Mouse (Mus musculus) intestine, postnatal 0 days (tissue): ENCODE measurements at regions not wholly inside any gene's neighbourhood (a gene's known extent, or its start where the extent isn't known, plus 50 kb on each side); places are given as distances from the start of the nearest gene placed in this dataset.

Experiments
- ATAC-seq: fragments of 200-750 bp; cut with Nextera tagmentation; 2 replicates; pipeline ENCODE4 v1.8.0; 2017; ENCODE audit warnings: mild to moderate bottlenecking, moderate TSS enrichment, moderate library complexity
- H3K27ac ChIP-seq: fragments of 300-500 bp; sonication (generic); 2 replicates; pipeline ENCODE4 v1.5.1; 2014; ENCODE audit warnings: mild to moderate bottlenecking, low read depth, low read length, moderate library complexity
- H3K27me3 ChIP-seq: fragments of 300-500 bp; sonication (generic); replicated peaks from 2 replicates; pipeline ENCODE4 v1.6.1; 2014; ENCODE audit warnings: low read length, mixed read lengths; ENCODE audit not compliant: control insufficient read depth, insufficient read depth
- H3K36me3 ChIP-seq: fragments of 300-500 bp; sonication (generic); 2 replicates; pipeline ENCODE4 v1.6.1; 2014; ENCODE audit warnings: mild to moderate bottlenecking, moderate library complexity; ENCODE audit not compliant: control insufficient read depth, insufficient read depth
- H3K4me1 ChIP-seq: fragments of 300-500 bp; sonication (generic); replicated peaks from 2 replicates; pipeline ENCODE4 v1.6.1; 2014; ENCODE audit warnings: antibody characterized with exemption, low read length, mixed read lengths; ENCODE audit not compliant: control insufficient read depth, insufficient read depth
- H3K4me2 ChIP-seq: fragments of 300-500 bp; sonication (generic); replicated peaks from 2 replicates; pipeline ENCODE4 v1.6.1; 2014; ENCODE audit warnings: low read depth, mild to moderate bottlenecking, moderate library complexity
- H3K4me3 ChIP-seq: fragments of 300-500 bp; sonication (generic); 2 replicates; pipeline ENCODE4 v1.5.1; 2014; ENCODE audit warnings: low read depth, low read length
- H3K9ac ChIP-seq: fragments of 300-500 bp; sonication (generic); 2 replicates; pipeline ENCODE4 v1.6.1; 2014; ENCODE audit warnings: mild to moderate bottlenecking, low read depth, low read length
- H3K9me3 ChIP-seq: fragments of 300-500 bp; sonication (generic); 2 replicates; pipeline ENCODE4 v1.6.1; 2016; ENCODE audit warnings: mixed run types; ENCODE audit not compliant: control insufficient read depth
- CTCF ChIP-seq: sonication (generic); IDR thresholded peaks from 2 replicates; pipeline ENCODE4 v1.5.1; 2016; ENCODE audit warnings: low read depth, mild to moderate bottlenecking, control low read depth, antibody characterized with exemption, moderate library complexity
- WGBS: fragments of 180-500 bp; shearing (Covaris S2); extraction: QIAGEN DNeasy Blood & Tissue Kit; methylation state at CpG from one replicate; pipeline ENCODE4 v1.1.7; 2014; 5-methylcytosine and 5-hydroxymethylcytosine counted together

DNA sequence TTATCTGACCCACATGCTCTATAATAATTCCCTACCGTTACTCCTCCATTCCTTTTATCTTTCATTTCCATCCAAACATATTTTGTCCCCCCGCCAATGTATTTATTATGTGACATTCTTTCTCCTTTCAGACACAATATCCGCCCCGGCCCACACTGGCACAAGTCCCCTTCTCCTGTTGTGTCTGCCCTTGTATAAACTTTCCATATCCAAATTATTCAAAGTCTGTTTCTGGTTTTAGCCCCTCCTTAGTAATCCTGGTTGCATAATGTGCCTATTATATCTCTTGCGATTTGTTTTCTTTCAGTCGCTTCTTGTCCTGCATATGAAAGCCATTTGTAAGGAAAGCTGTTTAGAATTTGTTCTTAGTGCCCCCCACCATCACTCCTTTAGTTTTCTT lies 69.3 kb upstream of the Cachd1 start:
- no peak overlapping the region for H3K9ac ChIP-seq
- no peaks in the 10 kb centered on the region for H3K36me3 ChIP-seq
- H3K27me3 ChIP-seq, result no peaks in the 10 kb centered on the region
- no peak for TF ChIP-seq CTCF
- ATAC-seq, result no peak
- no peak overlapping the region for H3K27ac ChIP-seq
- 77% methylated on average over 6 of the region's 6 CpGs for WGBS
- no peak overlapping the region for H3K4me2 ChIP-seq
- H3K4me1 ChIP-seq, result no peaks in the 10 kb centered on the region
- H3K4me3 ChIP-seq, result no peak overlapping the region
- no peaks in the 10 kb centered on the region for H3K9me3 ChIP-seq

DNA sequence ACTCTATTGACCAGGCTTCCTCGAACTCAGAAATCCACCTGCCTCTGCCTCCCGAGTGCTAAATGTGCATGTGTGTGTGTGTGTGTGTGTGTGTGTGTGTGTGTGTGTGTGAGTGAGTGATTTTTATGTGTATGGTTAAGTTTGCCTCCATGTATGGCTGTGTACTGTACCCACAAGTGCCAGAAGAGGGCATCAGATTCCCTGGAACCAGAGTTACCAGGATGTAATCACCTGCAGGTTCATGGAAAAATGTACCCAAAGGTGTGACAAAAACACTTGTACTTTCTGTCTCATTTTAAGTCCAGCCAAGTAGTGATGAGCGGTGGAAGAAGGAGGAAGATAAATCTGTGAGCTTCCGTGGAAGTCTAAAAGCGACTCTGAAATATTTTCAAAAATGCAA lies 68.2 kb upstream of the Cachd1 start:
- no peak overlapping the region for H3K4me2 ChIP-seq
- H3K27ac ChIP-seq, result no peak overlapping the region
- WGBS, result 90% methylated on average over 5 of the region's 5 CpGs
- no peak for ATAC-seq
- no peaks in the 10 kb centered on the region for H3K27me3 ChIP-seq
- H3K4me3 ChIP-seq, result no peak overlapping the region
- TF ChIP-seq CTCF, result peak; percentile 56
- H3K9ac ChIP-seq, result no peak overlapping the region
- no peaks in the 10 kb centered on the region for H3K4me1 ChIP-seq
- no peaks in the 10 kb centered on the region for H3K9me3 ChIP-seq
- no peaks in the 10 kb centered on the region for H3K36me3 ChIP-seq

DNA sequence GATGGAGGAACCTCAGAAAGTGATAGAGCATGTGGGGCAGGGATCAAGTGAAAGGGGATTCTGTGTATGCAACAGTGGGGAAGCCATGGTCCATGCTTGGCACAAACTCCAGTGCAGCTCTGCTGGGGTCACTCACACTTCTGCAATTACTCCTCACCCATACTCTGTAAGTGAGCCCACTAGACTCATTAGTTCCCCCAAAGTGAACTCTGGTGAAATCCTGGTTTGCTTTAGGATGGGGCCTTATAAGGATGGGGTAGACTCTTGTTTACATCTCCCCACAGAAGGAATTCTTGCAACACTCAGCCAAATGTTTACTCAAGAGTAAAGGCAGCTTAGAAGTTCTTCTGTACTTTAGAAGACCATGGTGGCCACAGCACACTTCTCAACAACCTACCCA lies 62.2 kb upstream of the Cachd1 start:
- no peak overlapping the region for H3K9ac ChIP-seq
- TF ChIP-seq CTCF, result no peak
- no peak overlapping the region for H3K4me2 ChIP-seq
- H3K27ac ChIP-seq, result no peak overlapping the region
- H3K4me1 ChIP-seq, result no peaks in the 10 kb centered on the region
- ATAC-seq, result no peak
- no peak overlapping the region for H3K4me3 ChIP-seq
- no peaks in the 10 kb centered on the region for H3K9me3 ChIP-seq
- H3K27me3 ChIP-seq, result no peaks in the 10 kb centered on the region
- no peaks in the 10 kb centered on the region for H3K36me3 ChIP-seq

DNA sequence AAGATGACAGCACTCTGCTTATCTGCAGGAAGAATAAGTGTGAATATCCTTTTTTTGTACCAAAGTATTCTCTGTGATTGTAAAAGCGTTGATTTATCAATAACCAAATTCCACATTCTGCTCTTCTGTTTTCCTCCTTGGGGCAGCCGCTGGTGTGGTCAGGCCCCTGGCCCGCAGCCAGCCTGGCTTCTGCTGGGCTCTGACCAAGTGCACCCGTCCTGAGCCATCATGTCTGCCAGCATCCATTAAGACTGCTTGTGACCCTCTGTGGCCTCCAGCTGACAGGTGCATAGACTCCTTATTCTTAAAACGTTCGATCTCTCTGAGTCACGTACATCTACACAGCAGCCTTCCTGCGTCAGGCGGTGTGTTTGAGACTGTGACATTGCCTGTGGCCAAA lies 58.9 kb upstream of the Cachd1 start:
- Histone ChIP-seq H3K27me3 (no peaks in the 10 kb centered on the region), H3K36me3 (no peaks in the 10 kb centered on the region), H3K9me3 (no peaks in the 10 kb centered on the region), H3K4me2 (no peak overlapping the region), H3K27ac (no peak overlapping the region), H3K9ac (no peak overlapping the region), H3K4me3 (no peak overlapping the region), H3K4me1 (no peaks in the 10 kb centered on the region)
- no peak for TF ChIP-seq CTCF
- no peak for ATAC-seq
- 90% methylated on average over 9 of the region's 9 CpGs for WGBS

DNA sequence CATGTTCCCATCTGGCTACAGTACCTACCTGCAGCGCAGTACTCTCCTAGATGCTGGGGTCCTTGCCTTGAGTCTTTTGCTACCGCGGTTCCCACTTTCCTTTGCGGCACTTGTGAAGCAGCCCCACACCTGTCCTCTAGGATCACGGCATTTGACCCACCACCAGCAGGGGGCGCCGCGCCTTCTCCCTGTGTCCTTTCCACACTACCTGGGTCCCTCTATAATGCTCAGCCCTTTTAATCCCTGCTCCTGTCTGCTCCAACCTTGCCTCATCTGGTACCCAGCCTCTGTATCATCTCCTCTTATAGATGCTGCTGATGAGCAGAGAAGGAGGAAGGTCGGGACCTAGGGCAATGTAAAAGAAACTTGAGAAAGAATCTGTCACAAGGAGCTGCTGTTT lies 53.9 kb upstream of the Cachd1 start:
- no peaks in the 10 kb centered on the region for H3K27me3 ChIP-seq
- H3K4me2 ChIP-seq, result no peak overlapping the region
- H3K36me3 ChIP-seq, result no peaks in the 10 kb centered on the region
- no peaks in the 10 kb centered on the region for H3K9me3 ChIP-seq
- peak; percentile 84 for TF ChIP-seq CTCF
- no peaks in the 10 kb centered on the region for H3K4me1 ChIP-seq
- 23% methylated on average over 9 of the region's 9 CpGs for WGBS
- H3K27ac ChIP-seq, result no peak overlapping the region
- H3K4me3 ChIP-seq, result no peak overlapping the region
- ATAC-seq, result no peak
- H3K9ac ChIP-seq, result no peak overlapping the region

DNA sequence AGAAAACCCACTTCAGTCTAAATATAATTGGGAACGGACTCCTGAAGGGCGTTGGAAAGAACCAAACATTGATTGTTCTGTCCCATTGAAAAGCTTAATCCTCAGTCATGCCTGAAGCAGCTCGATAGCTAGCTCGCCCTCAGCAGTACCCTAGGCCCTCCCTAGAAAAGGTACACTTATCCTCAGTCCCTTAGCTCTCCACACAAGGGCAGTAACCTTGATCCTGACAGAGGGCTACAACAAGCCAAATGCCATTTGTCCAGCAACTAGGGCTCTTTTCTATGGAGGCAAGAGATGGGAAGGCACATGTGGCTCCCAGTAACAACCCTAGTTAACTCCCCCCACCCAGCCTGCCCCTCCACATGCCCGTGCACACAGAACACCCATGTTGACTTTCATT lies 53.4 kb upstream of the Cachd1 start:
- Histone ChIP-seq H3K9me3 (no peaks in the 10 kb centered on the region), H3K9ac (no peak overlapping the region), H3K36me3 (no peaks in the 10 kb centered on the region), H3K27me3 (no peaks in the 10 kb centered on the region), H3K4me1 (no peaks in the 10 kb centered on the region), H3K4me2 (no peak overlapping the region), H3K27ac (no peak overlapping the region), H3K4me3 (no peak overlapping the region)
- no peak for TF ChIP-seq CTCF
- WGBS, result 74% methylated on average over 5 of the region's 5 CpGs
- no peak for ATAC-seq

DNA sequence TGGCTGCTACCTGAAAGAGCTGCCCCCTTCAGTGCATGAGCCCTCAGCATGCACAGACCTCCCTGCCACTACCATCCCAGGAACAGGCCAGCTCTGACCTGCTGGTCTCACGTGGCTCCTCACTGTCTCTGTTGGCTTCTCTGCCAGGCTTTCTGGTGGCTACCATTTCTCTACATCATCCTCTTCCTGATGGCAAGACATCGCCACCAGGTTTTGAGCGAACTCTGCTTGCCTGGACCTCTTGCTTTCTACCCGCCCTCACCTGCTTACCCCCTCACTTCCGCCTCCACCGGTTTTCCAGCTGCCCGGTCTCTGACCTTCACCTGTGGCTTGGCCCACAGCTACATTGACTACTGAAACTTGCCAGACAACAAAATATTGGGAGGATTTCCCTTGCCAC lies 50.7 kb upstream of the Cachd1 start:
- Histone ChIP-seq H3K27ac (no peak overlapping the region), H3K36me3 (no peaks in the 10 kb centered on the region), H3K4me3 (no peak overlapping the region), H3K9ac (no peak overlapping the region), H3K27me3 (no peaks in the 10 kb centered on the region), H3K4me1 (no peaks in the 10 kb centered on the region), H3K9me3 (no peaks in the 10 kb centered on the region), H3K4me2 (no peak overlapping the region)
- no peak for ATAC-seq
- 96% methylated on average over 7 of the region's 7 CpGs for WGBS
- TF ChIP-seq CTCF, result no peak
